Mouse (Mus musculus): ENCODE measurements at regions not wholly inside any gene's neighbourhood (a gene's known extent, or its start where the extent isn't known, plus 50 kb on each side); places are given as distances from the start of the nearest gene placed in this dataset.

DNA sequence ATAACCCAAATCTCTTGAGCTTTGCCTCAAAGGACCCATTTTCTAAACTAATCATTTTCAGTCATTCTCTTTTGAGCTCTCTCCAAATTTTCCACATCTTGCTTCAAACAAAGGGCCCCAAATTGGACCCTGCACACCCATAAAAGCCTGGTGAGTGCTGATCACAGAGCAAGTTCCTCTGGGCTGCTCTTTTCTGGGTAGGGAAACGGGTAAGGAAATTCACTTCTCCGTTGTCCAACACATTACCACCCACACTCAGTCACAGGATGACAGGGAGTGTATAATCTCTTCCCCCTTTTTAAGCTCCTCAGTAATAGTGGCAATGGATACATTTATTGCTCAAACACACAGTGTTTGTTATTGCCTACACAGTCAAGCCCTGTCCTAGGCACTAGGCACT is 580.3 kb downstream of the Rwdd3 start:
- no peak for ATAC-seq (replicated peaks; ENCODE audit: low FRiP score, poor library complexity, severe bottlenecking)

GRCm38 (mm10) chr3:120570806-120571425 is 600.6 kb downstream of the Rwdd3 start:
- ATAC-seq (replicated peaks; ENCODE audit: low FRiP score, poor library complexity, severe bottlenecking): no peak

DNA sequence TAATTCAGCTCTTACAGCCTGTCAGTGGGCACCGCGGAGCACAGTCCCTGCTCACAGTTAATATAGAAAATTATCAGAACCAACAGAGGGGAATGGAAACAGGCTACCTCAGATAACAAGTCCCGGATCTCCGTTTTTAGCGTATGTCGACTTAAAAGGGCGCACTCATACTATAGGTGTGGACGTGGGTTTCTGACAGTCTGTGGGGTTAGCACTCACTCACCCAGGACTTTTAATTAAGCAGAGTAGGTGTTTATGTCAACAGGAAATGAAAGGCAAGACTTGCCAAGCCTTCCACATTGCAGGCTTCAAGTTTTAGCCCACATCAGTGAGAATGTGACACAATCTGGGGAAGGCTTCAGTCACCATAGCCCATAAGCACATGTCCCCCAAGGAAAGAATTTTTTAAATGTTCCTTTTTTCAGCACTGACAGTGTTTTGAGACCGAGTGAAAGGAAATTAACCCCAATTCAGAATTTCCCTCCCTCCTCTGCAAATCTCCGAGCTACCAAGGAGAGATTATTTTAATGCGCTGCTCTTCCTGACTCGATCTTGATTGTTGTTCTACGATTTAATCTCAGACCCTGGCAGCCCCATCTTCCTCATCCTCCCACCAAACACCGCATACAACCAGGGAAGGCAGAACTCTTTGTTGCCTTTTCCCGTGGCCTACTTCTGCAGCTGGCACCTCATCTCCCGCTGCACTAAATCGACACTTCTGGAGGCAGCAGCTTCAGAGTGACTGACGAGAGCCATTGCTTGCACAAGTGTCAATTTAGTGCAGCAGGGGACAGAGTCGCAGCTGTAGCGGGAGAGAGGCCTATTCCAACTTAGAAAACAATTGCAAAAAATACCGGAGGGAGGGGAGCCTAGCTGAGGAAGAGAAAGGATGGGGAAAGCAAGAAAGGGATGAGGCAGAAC is 629.7 kb downstream of the Rwdd3 start:
- no peak for ATAC-seq (replicated peaks; ENCODE audit: low FRiP score, poor library complexity, severe bottlenecking)

DNA sequence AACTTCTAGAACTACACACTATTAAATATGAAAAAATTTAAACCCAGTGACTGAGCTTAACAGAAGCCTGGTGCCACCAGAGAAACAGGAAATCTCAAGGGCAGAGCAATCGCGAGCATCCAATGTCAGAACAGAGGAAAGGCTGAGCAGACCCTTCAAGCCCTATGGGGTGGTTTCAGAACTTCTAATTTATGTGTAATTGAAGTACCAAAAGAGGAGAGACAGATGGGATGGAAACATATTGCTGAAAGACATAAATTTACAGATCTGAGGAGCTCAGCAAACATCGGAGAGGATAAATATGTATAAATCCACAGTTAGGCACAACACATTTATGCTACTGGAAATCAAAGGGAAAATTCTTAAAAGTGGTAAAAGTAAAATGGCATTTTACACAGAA is 637.6 kb downstream of the Rwdd3 start:
- no peak for ATAC-seq (replicated peaks; ENCODE audit: low FRiP score, poor library complexity, severe bottlenecking)

GRCm38 (mm10) chr3:120531880-120532580 is 639.5 kb downstream of the Rwdd3 start:
- ATAC-seq (replicated peaks; ENCODE audit: low FRiP score, poor library complexity, severe bottlenecking): no peak

- ATAC-seq (replicated peaks; ENCODE audit: low FRiP score, poor library complexity, severe bottlenecking): no peak
Measured at GRCm38 (mm10) chr3:120511651-120512050, 659.8 kb downstream of the Rwdd3 start.

GRCm38 (mm10) chr3:120498937-120499336 is 672.6 kb downstream of the Rwdd3 start:
- no peak for ATAC-seq (replicated peaks; ENCODE audit: low FRiP score, poor library complexity, severe bottlenecking)

DNA sequence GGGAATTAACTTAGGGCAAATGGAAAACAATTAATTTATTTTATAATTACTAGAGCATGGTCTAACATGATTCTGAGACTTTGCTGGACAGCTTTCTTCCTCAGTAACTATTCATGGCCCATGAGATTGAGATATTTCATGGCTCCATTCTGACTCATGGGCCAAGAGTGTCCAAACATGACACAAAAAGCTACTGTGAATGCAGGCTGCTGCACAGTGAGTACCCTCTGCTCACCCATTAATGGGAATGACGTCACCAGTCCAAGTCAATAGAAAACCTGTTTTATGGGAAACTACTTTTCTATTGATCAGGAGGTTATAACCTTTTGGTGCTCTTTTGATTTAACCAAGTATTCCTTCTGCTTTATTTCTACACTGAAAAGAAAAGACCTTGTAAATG is 693.6 kb downstream of the Rwdd3 start:
- ATAC-seq (replicated peaks; ENCODE audit: low FRiP score, poor library complexity, severe bottlenecking): no peak

- no peak for ATAC-seq (replicated peaks; ENCODE audit: low FRiP score, poor library complexity, severe bottlenecking)
Measured at GRCm38 (mm10) chr3:120477232-120477631, 693.0 kb upstream of the Ptbp2 start.

DNA sequence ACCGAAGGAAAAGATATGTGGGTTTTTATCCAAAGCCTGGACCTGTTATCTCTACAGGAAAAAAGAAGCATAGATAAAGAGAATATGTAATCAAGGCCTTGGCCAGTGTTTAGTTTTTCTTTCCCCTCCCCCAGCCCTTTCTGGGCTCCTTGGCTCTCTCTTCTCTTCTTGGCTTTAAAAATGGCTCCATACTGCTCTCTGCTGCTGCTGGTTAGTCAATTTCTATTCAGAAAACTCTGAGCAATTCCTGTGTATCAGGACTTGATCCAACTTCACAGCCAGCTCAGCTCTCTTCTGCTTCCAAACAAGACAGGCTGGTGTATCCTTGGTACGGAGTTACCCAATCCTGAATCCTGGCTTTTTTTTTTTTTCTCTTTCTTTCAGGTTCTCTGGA is 689.4 kb upstream of the Ptbp2 start:
- no peak for ATAC-seq (replicated peaks; ENCODE audit: low FRiP score, poor library complexity, severe bottlenecking)

- ATAC-seq (replicated peaks; ENCODE audit: low FRiP score, poor library complexity, severe bottlenecking): no peak
Measured at GRCm38 (mm10) chr3:120472687-120473644, 688.7 kb upstream of the Ptbp2 start.

DNA sequence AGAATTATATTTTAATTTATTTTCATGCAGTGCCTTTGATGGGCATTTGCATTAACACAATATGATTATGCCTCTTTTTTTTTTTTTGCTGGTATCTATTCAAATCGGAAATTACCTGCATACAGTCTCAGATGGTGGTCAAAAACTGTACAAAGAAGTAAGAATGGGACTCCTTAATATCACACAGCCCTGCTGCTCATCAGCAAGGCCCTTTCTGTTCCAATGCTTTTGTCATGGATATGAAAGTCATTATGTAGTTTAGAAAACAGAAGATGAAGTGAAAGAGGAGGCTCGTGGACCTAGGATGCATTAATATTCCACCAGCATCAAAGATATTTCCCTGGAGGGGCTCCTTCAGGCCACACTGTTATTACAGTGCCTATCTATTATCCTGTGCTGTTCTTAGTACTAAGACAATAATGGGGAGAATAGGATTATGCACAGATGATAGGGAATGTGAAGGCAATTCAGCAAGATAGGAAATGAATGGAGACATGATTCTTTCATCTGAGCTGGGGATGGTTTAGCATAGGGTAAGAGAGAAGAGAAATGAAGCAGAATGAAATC is 687.7 kb upstream of the Ptbp2 start:
- no peak for ATAC-seq (replicated peaks; ENCODE audit: low FRiP score, poor library complexity, severe bottlenecking)

DNA sequence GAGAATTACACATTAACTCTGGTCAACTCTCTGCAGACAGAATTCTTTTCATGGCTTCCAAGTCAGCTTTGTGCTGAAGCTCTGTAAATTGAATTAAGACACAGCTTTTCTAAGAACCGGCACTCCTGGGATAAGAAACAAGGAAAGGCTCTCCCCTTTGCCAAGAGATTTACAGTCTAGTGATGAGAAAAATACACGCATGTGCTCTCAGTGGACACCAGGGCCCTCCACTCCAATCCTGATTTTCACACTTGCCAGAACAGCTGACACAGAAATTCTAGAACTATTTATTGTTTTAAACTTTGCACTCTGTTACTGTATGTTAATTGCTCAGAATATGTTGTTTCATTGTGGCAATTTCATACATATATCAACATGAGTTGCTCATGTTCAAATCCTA is 684.6 kb upstream of the Ptbp2 start:
- no peak for ATAC-seq (replicated peaks; ENCODE audit: low FRiP score, poor library complexity, severe bottlenecking)

GRCm38 (mm10) chr3:120460717-120461116 is 676.5 kb upstream of the Ptbp2 start:
- no peak for ATAC-seq (replicated peaks; ENCODE audit: low FRiP score, poor library complexity, severe bottlenecking)

DNA sequence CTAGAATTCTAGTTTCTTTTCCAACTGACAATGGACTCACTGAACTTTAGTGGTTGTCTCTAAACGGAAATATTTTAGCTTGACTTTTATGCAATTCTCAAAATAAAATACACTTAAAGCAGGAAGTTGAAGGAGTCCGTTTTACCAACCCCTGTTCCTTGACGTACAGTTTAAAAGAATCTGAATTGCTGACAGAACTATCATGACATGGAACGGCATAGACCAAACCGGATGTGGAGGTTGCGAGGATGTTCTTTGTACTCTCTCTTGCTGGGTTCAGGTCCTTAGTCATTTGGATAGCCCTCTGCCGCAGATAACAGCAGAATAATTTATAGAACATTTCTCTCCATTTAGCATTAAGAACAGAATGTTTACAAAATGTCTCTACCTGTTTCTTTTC is 673.6 kb upstream of the Ptbp2 start:
- ATAC-seq (replicated peaks; ENCODE audit: low FRiP score, poor library complexity, severe bottlenecking): no peak

GRCm38 (mm10) chr3:120441127-120441526 is 656.9 kb upstream of the Ptbp2 start:
- ATAC-seq (replicated peaks; ENCODE audit: low FRiP score, poor library complexity, severe bottlenecking): no peak

DNA sequence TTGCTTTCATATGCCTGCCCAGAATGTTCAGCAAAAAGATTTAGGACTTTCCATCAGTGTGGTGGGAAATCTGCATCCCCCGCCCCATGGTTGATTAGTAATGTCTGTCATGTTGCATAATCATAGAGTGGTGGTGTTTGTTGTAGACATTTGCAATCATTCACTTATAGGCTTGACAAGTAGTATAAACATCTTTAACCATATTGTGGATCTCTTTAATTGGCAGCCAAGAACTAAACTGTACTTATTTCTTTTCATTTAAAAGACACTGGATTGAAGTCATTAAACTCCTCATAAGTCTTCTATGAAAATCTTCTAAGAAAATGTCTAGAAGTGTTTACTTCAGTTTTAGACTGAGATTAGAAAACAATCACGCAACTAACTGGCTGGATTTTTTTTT is 646.0 kb upstream of the Ptbp2 start:
- no peak for ATAC-seq (replicated peaks; ENCODE audit: low FRiP score, poor library complexity, severe bottlenecking)

DNA sequence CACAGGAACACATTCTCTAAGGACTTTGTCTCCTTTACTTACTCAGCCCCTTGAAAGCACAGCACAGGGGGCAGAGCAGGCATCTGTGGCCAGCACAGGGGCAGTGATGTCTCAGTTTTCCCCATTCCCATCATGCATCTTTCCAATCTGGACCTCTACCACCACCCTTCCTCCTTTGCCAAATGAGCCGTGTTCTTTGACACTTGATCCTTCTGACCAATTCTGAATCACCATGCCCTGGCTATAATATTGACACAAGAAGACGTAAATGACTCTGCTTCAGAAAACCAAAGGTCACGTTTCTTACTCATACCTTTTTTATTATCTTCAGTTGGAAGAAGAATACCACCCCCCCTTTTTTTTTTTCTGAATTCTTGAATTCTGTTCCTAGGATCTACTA is 632.4 kb upstream of the Ptbp2 start:
- ATAC-seq (replicated peaks; ENCODE audit: low FRiP score, poor library complexity, severe bottlenecking): no peak

GRCm38 (mm10) chr3:120375688-120376289 is 591.5 kb upstream of the Ptbp2 start:
- no peak for ATAC-seq (replicated peaks; ENCODE audit: low FRiP score, poor library complexity, severe bottlenecking)

All from erythroid progenitor cell, adult 5-6 weeks (primary cell).